Mouse (Mus musculus) megakaryocyte, adult 5-6 weeks (primary cell): ENCODE measurements around the gene Kcnk10. TPM values are rescaled to one million over a fixed set of nuclear protein-coding genes. Genes with fewer than 3 reads are reported as not detected.
A peak's percentile ranks its signal among the peaks of the same experiment; 100 is the strongest.

ENCODE experiments used
- ATAC-seq: 2 replicates; pipeline ENCODE4 v1.8.0; 2016; ENCODE audit warnings: mild to moderate bottlenecking, inconsistent platforms; ENCODE audit not compliant: poor library complexity, severe bottlenecking
- total RNA-seq, 2 experiments: library from RNA; stranded (forward) in 1 of 2; stranded (reverse) in 1 of 2; fragments of 153-499, 151-499 nt in 1 of 2; fragments of 221-1000, 200-1000 nt in 1 of 2; gene quantifications; 2 replicates each; pipeline versions ENCODE4 v1.2.3 to v1.2.4; 2015 to 2017

The Kcnk10 gene
- total RNA-seq, 2 experiments from 2014 or later = 0.11 to 0.33 TPM

DNA sequence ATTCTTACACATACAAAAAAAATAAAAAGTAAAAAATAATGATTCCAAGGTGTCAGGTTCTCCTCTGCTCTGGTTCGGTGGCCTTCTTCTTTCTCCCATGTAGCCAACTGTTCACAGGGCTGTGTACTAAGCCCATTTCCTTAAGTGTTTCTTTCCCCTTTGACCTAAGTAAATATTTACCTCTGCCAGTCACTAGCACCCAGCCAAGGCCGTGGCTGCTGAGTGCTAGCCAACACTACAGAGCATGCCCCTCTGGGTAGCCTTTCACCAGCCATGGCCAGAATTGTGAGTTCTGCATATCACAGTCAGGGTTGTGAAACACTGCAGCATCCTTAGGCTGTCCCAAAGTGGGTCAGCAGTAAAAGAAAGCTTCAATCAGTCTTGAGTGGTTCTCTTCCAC is 140.0 kb downstream of the Kcnk10 start:
- no peak for ATAC-seq

GRCm38 (mm10) chr12:98430683-98431082 is 147.4 kb downstream of the Kcnk10 start:
- no peak for ATAC-seq

- no peak for ATAC-seq
These were observed 156.8 kb downstream of the Kcnk10 start for GRCm38 (mm10) chr12:98421340-98421739.

GRCm38 (mm10) chr12:98419849-98420248 is 158.3 kb downstream of the Kcnk10 start:
- no peak for ATAC-seq

DNA sequence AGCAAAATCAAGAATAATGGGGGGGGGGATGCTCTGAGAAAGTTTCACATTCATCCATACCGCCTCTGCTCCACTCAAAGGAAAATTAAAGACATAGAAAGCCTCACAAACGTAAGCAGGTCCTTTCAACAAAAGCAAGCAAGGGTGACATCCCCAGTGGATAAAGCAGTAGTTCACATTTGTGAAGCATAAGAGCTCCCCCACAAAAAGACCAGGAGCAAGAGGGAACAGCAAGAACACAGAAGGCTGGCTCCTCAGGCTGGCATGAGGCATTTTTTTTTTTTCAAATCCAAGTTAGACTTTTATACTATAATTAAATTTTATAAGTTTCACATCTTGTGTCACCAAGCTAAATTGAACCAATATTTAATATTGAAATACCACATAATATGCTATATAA is 168.5 kb downstream of the Kcnk10 start:
- peak; percentile 64 for ATAC-seq

- peak; percentile 95 for ATAC-seq
These were observed 171.5 kb downstream of the Kcnk10 start for GRCm38 (mm10) chr12:98406598-98406997.

- ATAC-seq = no peak
These were observed 172.0 kb downstream of the Kcnk10 start for GRCm38 (mm10) chr12:98406076-98406475.

- ATAC-seq = no peak
These were observed 181.5 kb downstream of the Kcnk10 start for GRCm38 (mm10) chr12:98396586-98396985.

GRCm38 (mm10) chr12:98394115-98394514 is 184.0 kb downstream of the Kcnk10 start:
- no peak for ATAC-seq

DNA sequence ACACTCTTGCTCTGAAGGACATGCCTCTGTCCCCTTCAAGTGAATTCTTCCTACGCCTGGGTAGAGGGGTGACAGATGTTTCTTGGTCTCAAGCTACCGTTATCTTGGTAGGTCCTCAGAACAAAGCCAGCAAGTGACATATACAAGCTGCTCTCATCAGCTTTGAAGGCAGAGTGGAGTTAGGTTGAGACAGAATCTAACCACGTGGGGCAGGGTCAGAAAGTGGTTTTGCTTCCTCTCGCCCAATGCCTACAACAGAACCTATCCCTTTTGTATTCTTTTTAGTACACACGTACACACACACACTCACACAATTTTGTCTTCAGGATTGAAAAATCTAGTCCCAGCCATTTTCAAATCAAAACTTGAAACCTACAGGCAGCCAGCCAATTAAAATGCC is 186.8 kb downstream of the Kcnk10 start:
- peak; percentile 71 for ATAC-seq

GRCm38 (mm10) chr12:98389618-98390017 is 188.5 kb downstream of the Kcnk10 start:
- no peak for ATAC-seq

Other genes with a start within 250 kb of the Kcnk10 start
- 1.9 and 3.4 TPM in 2 replicates for gene Spata7, start 49.8 kb upstream of the Kcnk10 start, total RNA-seq (2015)
- gene Spata7, start 49.8 kb upstream of the Kcnk10 start, total RNA-seq (2017) = 2.0 and 3.2 TPM in 2 replicates
- gene Ptpn21, start 159.1 kb upstream of the Kcnk10 start, total RNA-seq (2015) = 1.7 and 2.7 TPM in 2 replicates
- 1.1 and 1.6 TPM in 2 replicates for gene Ptpn21, start 159.1 kb upstream of the Kcnk10 start, total RNA-seq (2017)
- gene Zc3h14, start 168.7 kb upstream of the Kcnk10 start, total RNA-seq (2015) = 102 and 119 TPM in 2 replicates
- gene Zc3h14, start 168.7 kb upstream of the Kcnk10 start, total RNA-seq (2017) = 55.7 and 57.8 TPM in 2 replicates